In genomic region chr9:56923841-56924650, GRCm38 (mm10) we compare ENCODE assay signal across 9 mouse cellular contexts. TPM values are rescaled to one million over a fixed set of nuclear protein-coding genes. Genes with fewer than 3 reads are reported as not detected.
DNase-seq lines count a peak whose midpoint lies in the region; ATAC-seq lines count a peak whose summit lies in the region.
"Had no signal": no experiment of that assay in that cellular context is flagged by ENCODE, and none has a peak within 500 bp of the region (broad histone marks: within the 10 kb centered on the region; RNA-seq: fewer than 3 reads in every experiment).

No protein-coding gene starts in this region.

- H3K9me3 ChIP-seq in heart, embryonic 11.5 days (replicated peaks; ENCODE audit: control insufficient read depth, low read length) = peaks cover 3% of the 10 kb centered on the region; the same call in 1 of the 2 replicates
- no peaks in the 10 kb centered on the region for H3K9me3 ChIP-seq in hindbrain, embryonic 11.5 days (ENCODE audit: control insufficient read depth, low read length)

- peaks cover 39% of the 10 kb centered on the region for H3K4me1 ChIP-seq in heart, embryonic 11.5 days (ENCODE audit: control insufficient read depth, insufficient read depth, low read length)
- H3K4me1 ChIP-seq in brown adipose tissue, adult 24 weeks (ENCODE audit: control insufficient read depth, insufficient read depth, insufficient read length, low read length) = peaks cover 31% of the 10 kb centered on the region
- H3K4me1 ChIP-seq in hindbrain, embryonic 11.5 days (replicated peaks; ENCODE audit: control insufficient read depth, insufficient read depth, low read length) = 0 out of 2 replicates have a peak, but pooled peaks cover 7% of the 10 kb centered on the region

- H3K36me3 ChIP-seq in heart, embryonic 11.5 days (ENCODE audit: control insufficient read depth, insufficient read depth, low read length) = peaks cover 15% of the 10 kb centered on the region
- H3K36me3 ChIP-seq in hindbrain, embryonic 11.5 days (ENCODE audit: control insufficient read depth, insufficient read depth, low read length) = no peaks in the 10 kb centered on the region

- H3K27ac ChIP-seq in heart, embryonic 11.5 days (ENCODE audit: low read depth, low read length) = peak overlapping the region; percentile 77
- peak overlapping the region; percentile 72 for H3K27ac ChIP-seq in brown adipose tissue, adult 24 weeks (replicated peaks; ENCODE audit: low read depth, low read length)
- H3K27ac ChIP-seq in hindbrain, embryonic 11.5 days (ENCODE audit: low read depth, low read length) = no peak overlapping the region

- peak overlapping the region; percentile 41 for H3K4me3 ChIP-seq in heart, embryonic 11.5 days (ENCODE audit: low read depth, low read length)
- H3K4me3 ChIP-seq in brown adipose tissue, adult 24 weeks (ENCODE audit: insufficient read depth, low read depth, low read length) = peak overlapping the region; percentile 72
- peak overlapping the region; percentile 6; the same call in 1 of the 2 replicates for H3K4me3 ChIP-seq in hindbrain, embryonic 11.5 days (ENCODE audit: low read depth, low read length)
- H3K4me3 ChIP-seq: erythroblast, embryonic 14.5 days had no signal

- peak overlapping the region; percentile 68 for H3K9ac ChIP-seq in heart, embryonic 11.5 days (ENCODE audit: low read depth, low read length)
- H3K9ac ChIP-seq in hindbrain, embryonic 11.5 days (ENCODE audit: low read depth, low read length) = no peak overlapping the region; the same call in 1 of the 2 replicates

- ATAC-seq in heart, embryonic 11.5 days (replicated peaks; ENCODE audit: insufficient number of reproducible peaks, low FRiP score, low TSS enrichment) = no peak
- no peak for ATAC-seq in hindbrain, embryonic 11.5 days (ENCODE audit: low FRiP score)
- peak; percentile 35; the same call in 1 of the 2 replicates for ATAC-seq in megakaryocyte progenitor cell, adult 5-6 weeks (replicated peaks; ENCODE audit: poor library complexity)

- no peak for DNase-seq in heart, postnatal 14 days
- no peak for DNase-seq in hindbrain, embryonic 11.5 days (ENCODE audit: low spot score)
- DNase-seq in cerebellum, postnatal 14 days = no peak
- DNase-seq in left cerebral cortex, adult 11 months (ENCODE audit: low spot score) = no peak
- DNase-seq in layer of hippocampus, adult 18-20 months (ENCODE audit: low spot score in 2 of 2) = no peak

- intact Hi-C loops in heart, postnatal 14 days (cut with DNase I) = no loop called here

- H3K27me3 ChIP-seq in heart, embryonic 11.5 days (ENCODE audit: control insufficient read depth, insufficient read depth, low read length) = no peaks in the 10 kb centered on the region
- no peaks in the 10 kb centered on the region for H3K27me3 ChIP-seq in hindbrain, embryonic 11.5 days (ENCODE audit: control insufficient read depth, insufficient read depth, low read length)

- H3K4me2 ChIP-seq in heart, embryonic 11.5 days = peak overlapping the region; percentile 77
- peak overlapping the region; percentile 35 for H3K4me2 ChIP-seq in hindbrain, embryonic 11.5 days (replicated peaks; ENCODE audit: low read depth, low read length)

- WGBS in heart, embryonic 11.5 days (ENCODE audit: insufficient replicate concordance) = 44% methylated on average over 8 of the region's 8 CpGs
- 73% methylated on average over 8 of the region's 8 CpGs for WGBS in hindbrain, embryonic 11.5 days

RNA-seq across cellular contexts. Expression of gene Snx33, which starts 4.1 kb away (rescaled TPM):
- 4.5 and 5.2 TPM in 2 replicates for polyA plus RNA-seq in heart, embryonic 11.5 days (2014; fragmentation: Nextera tagmentation; extraction: Ambion mirVana)
- total RNA-seq in heart, postnatal 14 days (2021) = 10 to 100 TPM in 1 of 2 experiments, 1 to 10 TPM in 1; 9.9 to 11.7 TPM
- 5.9 and 6.8 TPM in 2 replicates for polyA plus RNA-seq in brown adipose tissue, adult 24 weeks (2012; ENCODE audit: insufficient read depth, insufficient read length, missing spikeins)
- 3.3 and 3.8 TPM in 2 replicates for polyA plus RNA-seq in hindbrain, embryonic 11.5 days (2014; fragmentation: Nextera tagmentation; extraction: Ambion mirVana)
- total RNA-seq in megakaryocyte progenitor cell, adult 5-6 weeks (2015) = 3.3 TPM in 2 replicates
- total RNA-seq in megakaryocyte progenitor cell, adult 5-6 weeks (2017) = 2.8 TPM in 2 replicates
- 1 to 10 TPM; 8.5 to 9.3 TPM for total RNA-seq in layer of hippocampus, adult 18-20 months (2021)
- polyA plus RNA-seq: erythroblast, embryonic 14.5 days had no signal

RNA-seq across cellular contexts. Expression of gene Imp3, which starts 13.2 kb away (rescaled TPM):
- polyA plus RNA-seq in heart, embryonic 11.5 days (2014; fragmentation: Nextera tagmentation; extraction: Ambion mirVana) = 65.6 and 66.0 TPM in 2 replicates
- 10 to 100 TPM; 45.6 to 46.6 TPM for total RNA-seq in heart, postnatal 14 days (2021)
- 52.9 and 57.6 TPM in 2 replicates for polyA plus RNA-seq in brown adipose tissue, adult 24 weeks (2012; ENCODE audit: insufficient read depth, insufficient read length, missing spikeins)
- polyA plus RNA-seq in hindbrain, embryonic 11.5 days (2014; fragmentation: Nextera tagmentation; extraction: Ambion mirVana) = 66.0 and 70.2 TPM in 2 replicates
- 138 and 147 TPM in 2 replicates for total RNA-seq in megakaryocyte progenitor cell, adult 5-6 weeks (2015)
- 68.5 and 77.3 TPM in 2 replicates for total RNA-seq in megakaryocyte progenitor cell, adult 5-6 weeks (2017)
- total RNA-seq in layer of hippocampus, adult 18-20 months (2021) = 10 to 100 TPM; 56.1 to 57.1 TPM

RNA-seq across cellular contexts. Expression of gene Snupn, which starts 26.6 kb away (rescaled TPM):
- 19.0 and 21.6 TPM in 2 replicates for polyA plus RNA-seq in heart, embryonic 11.5 days (2014; fragmentation: Nextera tagmentation; extraction: Ambion mirVana)
- 1 to 10 TPM; 8.9 to 9.9 TPM for total RNA-seq in heart, postnatal 14 days (2021)
- polyA plus RNA-seq in brown adipose tissue, adult 24 weeks (2012; ENCODE audit: insufficient read depth, insufficient read length, missing spikeins) = 9.4 and 10.9 TPM in 2 replicates
- polyA plus RNA-seq in hindbrain, embryonic 11.5 days (2014; fragmentation: Nextera tagmentation; extraction: Ambion mirVana) = 26.4 and 30.3 TPM in 2 replicates
- 10.3 and 12.1 TPM in 2 replicates for total RNA-seq in megakaryocyte progenitor cell, adult 5-6 weeks (2015)
- total RNA-seq in megakaryocyte progenitor cell, adult 5-6 weeks (2017) = 9.0 and 9.4 TPM in 2 replicates
- 10 to 100 TPM; 16.7 to 19.3 TPM for total RNA-seq in layer of hippocampus, adult 18-20 months (2021)
- polyA plus RNA-seq: erythroblast, embryonic 14.5 days had no signal

RNA-seq across cellular contexts. Expression of gene Cspg4, which starts 59.2 kb away (rescaled TPM):
- polyA plus RNA-seq in heart, embryonic 11.5 days (2014; fragmentation: Nextera tagmentation; extraction: Ambion mirVana) = 18.6 and 22.0 TPM in 2 replicates
- 10 to 100 TPM; 26.1 to 28.4 TPM for total RNA-seq in heart, postnatal 14 days (2021)
- 21.4 and 26.0 TPM in 2 replicates for polyA plus RNA-seq in brown adipose tissue, adult 24 weeks (2012; ENCODE audit: insufficient read depth, insufficient read length, missing spikeins)
- polyA plus RNA-seq in hindbrain, embryonic 11.5 days (2014; fragmentation: Nextera tagmentation; extraction: Ambion mirVana) = 2.6 and 2.7 TPM in 2 replicates
- not detected in 2 replicates for total RNA-seq in megakaryocyte progenitor cell, adult 5-6 weeks (2015)
- not detected in 2 replicates for total RNA-seq in megakaryocyte progenitor cell, adult 5-6 weeks (2017)
- 10 to 100 TPM; 13.8 to 17.0 TPM for total RNA-seq in layer of hippocampus, adult 18-20 months (2021)
- polyA plus RNA-seq: erythroblast, embryonic 14.5 days had no signal

RNA-seq across cellular contexts. Expression of gene Odf3l1, which starts 59.6 kb away (rescaled TPM):
- polyA plus RNA-seq in heart, embryonic 11.5 days (2014; fragmentation: Nextera tagmentation; extraction: Ambion mirVana) = 0.82 and 0.87 TPM in 2 replicates
- not detected for total RNA-seq in heart, postnatal 14 days (2021)
- 19.3 and 37.5 TPM in 2 replicates for polyA plus RNA-seq in brown adipose tissue, adult 24 weeks (2012; ENCODE audit: insufficient read depth, insufficient read length, missing spikeins)
- 0.36 and 0.37 TPM in 2 replicates for polyA plus RNA-seq in hindbrain, embryonic 11.5 days (2014; fragmentation: Nextera tagmentation; extraction: Ambion mirVana)
- total RNA-seq in megakaryocyte progenitor cell, adult 5-6 weeks (2015) = not detected in 2 replicates
- total RNA-seq in megakaryocyte progenitor cell, adult 5-6 weeks (2017) = not detected in 2 replicates
- not detected for total RNA-seq in layer of hippocampus, adult 18-20 months (2021)
- polyA plus RNA-seq: erythroblast, embryonic 14.5 days had no signal

Comparison
In these comparisons a context has a peak if more than half of its experiments do, and no peak if none do; other contexts are left out.
1. H3K4me3 ChIP-seq: peak in every context shown above with its lines; median percentile 72 in brown adipose tissue, adult 24 weeks; 41 in heart, embryonic 11.5 days; 6 in hindbrain, embryonic 11.5 days.